Mouse (Mus musculus): Measurements from ENCODE around the gene Per1.

GRCm38 (mm10) chr11:69060448-69061254, 34.4 kb upstream of the Per1 start:
- no peak for TF ChIP-seq GATA1 (IDR thresholded peaks at IDR 0.05; ENCODE audit: borderline replicate concordance, low read length)
- no peak for TF ChIP-seq FLI1 (IDR thresholded peaks at IDR 0.05; ENCODE audit: low read length)
